Mouse (Mus musculus): ENCODE data around the gene Gm20388.

Gm20388 gene

DNA sequence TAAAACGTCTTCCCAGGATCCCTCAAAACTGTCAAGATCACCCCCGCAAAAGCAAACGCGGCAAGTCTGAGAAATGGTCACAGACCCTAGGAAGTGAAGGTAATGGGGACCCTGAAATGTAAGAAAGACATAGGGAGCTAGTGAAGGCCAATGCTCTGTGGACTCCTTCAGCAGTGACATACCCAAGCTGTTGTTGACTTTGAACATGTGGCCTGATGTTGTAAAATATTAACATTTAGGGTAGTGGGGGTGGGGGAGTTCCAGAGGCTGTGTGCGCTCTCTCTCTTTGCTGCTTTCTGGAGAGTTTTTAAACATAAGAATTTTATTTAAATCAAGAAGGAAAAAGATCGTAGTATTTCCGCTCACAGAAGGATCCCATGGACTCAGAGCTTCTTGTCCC lies 3772.7 kb downstream of the Gm20388 start:
- in situ Hi-C loops (cut with MboI, MseI) = no loop called here

DNA sequence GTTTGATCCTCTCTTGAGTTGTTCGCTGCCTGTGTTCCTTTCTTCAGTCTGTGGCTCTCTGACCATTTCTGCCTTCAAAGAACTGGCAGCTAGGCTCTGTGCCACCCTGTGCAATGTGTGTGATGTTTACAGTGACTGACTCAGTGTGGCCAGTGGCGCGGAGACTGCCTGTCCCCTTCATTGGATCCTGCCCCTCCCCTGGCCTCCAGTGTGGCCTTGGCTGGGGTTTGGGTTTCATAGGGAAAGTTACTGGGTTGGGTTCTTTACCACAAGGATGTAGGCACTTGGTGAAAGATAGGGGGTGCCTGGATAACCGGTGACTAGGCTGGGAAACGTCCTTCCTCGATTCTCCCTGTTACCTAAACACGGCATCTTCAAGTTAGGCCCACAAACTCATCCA lies 3774.2 kb downstream of the Gm20388 start:
- in situ Hi-C loops (cut with MboI, MseI) = no loop called here

DNA sequence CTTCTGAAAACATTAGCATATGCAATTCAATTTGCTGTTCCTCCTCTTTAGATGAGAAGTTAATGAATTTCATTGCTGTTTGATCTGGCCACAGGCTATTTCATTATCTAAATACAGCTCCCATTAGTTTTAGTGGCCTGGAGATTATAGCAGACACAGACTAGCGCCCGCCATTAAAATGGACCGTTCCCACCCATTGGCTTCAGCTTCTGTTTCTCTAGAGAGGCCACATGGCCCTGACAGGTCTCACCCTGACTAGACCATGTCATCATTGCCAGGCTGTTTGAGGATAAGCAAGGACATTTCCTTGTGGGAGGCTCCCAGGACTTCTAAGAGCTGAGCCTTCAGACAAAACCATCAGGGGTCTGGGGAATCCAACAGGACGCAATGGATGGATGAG lies 3774.8 kb downstream of the Gm20388 start:
- in situ Hi-C loops (cut with MboI, MseI) = no loop called here

DNA sequence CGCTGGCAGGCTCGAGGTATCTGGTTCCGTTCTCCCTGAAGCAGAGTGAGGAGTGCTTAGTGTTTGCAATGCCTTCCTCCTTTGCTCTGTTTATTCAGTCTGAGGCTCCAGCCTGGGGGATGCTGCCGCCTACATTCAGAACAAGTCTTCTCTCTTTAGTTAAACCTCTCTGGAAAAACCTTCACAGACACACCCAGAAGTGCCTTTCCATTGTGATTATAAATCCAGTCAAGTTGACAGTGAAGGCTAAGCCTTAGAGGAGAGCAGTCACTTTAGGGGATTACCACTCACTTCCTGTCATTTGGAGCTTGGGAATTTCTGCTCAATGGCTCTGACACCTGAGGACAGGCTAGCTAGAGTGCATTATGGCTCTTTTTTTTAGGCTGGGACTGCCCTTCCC lies 3777.2 kb downstream of the Gm20388 start:
- in situ Hi-C loops (cut with MboI, MseI) = no loop called here

DNA sequence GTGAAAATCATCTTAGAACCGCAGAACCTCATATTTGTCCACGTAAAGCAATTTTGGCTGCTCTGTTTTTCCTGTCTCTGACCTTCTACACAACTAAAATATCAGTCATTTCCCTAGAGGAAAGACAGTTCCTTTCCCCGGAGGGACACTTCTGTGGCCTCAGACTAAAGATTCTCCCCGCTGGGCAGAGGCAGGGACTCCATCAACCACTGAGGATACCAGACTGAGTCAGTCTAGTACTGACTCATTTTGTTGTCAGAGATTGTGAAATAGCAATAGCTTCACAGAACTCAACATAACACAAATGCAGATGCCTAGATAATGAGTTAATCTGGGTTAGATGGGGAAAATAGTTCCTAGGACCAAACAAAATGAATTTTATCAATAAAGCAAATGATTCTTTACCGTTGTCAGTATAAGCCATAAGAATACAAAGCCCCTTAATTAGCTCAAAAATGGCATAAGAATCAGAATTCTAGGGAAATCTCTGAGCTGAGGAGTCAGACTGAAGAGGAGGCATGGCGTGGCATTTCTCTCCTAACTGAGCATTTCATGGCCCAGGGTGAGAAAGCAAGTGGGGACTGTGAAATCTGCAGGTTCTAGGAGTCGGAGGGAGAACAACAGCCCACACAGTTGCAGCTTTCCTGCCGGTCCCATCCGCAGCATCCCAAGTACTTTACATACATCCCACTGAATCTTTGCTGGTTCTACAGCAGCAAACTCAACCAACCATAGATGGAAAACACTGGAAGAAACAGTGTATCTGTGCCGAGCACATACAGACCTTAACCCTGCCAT lies 3781.7 kb downstream of the Gm20388 start:
- in situ Hi-C loops (cut with MboI, MseI) = no loop called here

- in situ Hi-C loops (cut with MboI, MseI) = no loop called here
Observed at GRCm38 (mm10) chr8:123696167-123696566, 3785.5 kb downstream of the Gm20388 start.

DNA sequence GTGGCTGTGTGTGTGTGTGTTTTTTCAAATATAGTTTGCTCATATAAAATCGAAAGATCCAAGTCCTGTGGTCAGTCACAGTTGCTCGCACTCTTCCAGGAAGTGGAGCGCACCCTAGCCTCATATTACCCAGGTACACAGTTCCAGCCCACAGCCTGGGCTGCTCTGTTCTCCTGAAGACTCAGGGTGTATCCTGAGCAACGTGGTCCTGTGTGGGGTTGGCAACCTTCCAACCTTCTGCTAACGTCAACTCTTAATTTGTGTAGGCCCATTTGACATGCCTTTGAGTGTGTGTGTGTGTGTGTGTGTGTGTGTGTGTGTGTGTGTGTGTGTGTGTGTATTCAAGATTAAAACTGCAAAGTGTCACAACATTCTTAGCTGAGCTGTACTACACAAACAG lies 3786.7 kb downstream of the Gm20388 start:
- in situ Hi-C loops (cut with MboI, MseI) = no loop called here

DNA sequence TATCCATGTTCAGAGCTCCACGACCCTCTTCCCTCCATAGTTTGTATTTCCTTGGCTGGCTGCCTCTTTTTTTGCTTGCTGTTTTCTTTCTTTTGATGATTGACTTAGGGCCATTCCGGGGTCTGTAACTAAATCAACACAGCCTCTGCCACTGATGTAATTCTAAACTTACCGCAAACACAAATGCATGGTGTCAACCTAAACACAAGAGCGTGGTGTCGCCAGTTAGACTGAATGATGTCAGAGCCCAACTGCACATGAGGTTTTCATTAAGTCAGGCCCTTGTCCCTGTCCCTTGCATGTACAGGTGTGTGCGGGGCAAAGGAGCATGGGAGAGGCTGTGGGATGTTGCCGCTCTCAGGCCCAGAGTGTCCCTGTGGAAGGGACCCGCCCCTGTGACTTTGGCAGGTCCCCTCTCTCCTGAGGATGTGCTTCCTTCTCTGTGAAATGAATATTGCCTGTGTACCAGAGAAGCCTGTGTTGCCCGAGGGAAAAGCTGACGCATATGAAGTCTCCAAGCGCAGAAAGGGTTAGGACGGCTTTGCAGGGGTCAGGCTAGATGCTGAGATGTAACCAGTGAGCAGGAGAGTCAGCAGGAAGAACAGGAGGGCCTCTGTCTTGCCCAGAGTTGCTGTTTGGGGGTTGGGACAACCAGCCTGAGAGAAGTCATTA lies 3789.9 kb downstream of the Gm20388 start:
- in situ Hi-C loops (cut with MboI, MseI) = no loop called here

DNA sequence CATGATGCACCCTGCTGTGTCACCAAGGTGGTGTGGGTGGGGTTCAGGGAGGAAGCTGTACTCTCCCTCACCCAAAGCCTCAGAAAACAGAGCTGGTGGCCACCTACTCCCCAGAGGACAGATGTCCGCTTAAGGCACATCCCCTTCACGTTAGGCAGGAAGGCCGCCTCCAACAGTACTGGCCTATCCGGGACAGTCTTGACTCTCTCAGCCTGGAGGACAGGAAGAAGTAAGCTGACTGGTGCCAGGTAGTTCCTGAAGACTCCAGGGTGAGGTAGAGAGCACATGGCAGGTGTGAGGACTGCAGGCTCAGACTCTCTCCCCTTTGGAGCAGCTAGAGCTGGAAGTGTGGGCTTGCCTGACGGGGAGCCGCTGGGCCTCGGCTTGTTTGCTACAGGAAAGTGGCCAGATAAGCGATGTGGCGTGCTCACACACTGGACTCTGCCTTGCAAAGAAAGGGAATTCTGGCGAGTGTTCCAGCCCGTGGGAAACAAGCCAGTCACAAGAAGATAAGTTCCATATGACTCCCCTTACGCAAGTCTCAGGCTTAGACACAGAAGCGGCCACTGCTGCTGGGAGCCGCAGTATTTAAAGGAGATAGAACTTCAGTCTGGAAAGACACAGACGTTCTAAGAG lies 3791.4 kb downstream of the Gm20388 start:
- in situ Hi-C loops (cut with MboI, MseI) = no loop called here

- in situ Hi-C loops (cut with MboI, MseI) = no loop called here
Observed at GRCm38 (mm10) chr8:123705376-123705775, 3794.7 kb downstream of the Gm20388 start.

DNA sequence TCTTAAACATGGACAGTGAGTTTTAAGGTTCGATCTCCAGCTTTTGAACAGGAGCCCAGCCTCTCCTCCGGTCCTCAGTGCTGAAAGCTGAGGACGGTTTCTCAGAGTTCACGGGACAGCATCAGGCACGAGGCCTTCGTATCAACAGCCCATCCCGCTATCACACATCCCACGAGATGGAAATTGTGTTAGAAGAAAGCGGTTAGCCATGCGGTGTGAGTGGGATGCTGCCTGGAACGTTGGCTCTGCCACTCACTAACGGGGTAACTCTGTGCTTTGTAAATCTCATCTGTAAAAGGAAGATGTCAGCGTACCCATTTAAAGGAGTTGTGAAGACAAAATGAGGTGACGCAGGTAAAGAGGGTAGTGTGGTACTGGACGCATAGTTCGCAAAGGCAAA lies 3796.5 kb downstream of the Gm20388 start:
- in situ Hi-C loops (cut with MboI, MseI) = no loop called here

GRCm38 (mm10) chr8:123708729-123709128 lies 3798.1 kb downstream of the Gm20388 start:
- in situ Hi-C loops (cut with MboI, MseI) = no loop called here

- in situ Hi-C loops (cut with MboI, MseI) = no loop called here
Observed at GRCm38 (mm10) chr8:123710335-123710734, 3799.7 kb downstream of the Gm20388 start.

DNA sequence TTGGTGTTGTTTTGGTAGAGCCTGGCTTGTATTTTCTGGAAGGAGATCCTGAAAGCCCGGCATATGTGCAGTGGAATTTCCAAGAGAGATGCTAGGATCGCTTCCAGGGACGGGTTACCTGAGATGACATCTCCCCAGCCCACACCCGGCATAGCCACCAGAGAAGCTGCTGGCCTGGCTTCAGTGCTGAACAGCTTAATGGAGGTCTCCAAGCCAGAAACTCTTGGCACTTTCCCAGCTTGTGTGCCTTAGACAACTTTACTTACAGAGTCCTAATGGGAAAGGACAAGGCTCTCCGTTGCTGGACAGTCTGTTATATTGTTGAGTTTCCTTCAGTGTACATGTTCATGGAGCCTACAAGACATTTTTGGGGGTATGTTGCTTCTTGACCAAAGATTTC lies 3803.8 kb downstream of the Gm20388 start:
- in situ Hi-C loops (cut with MboI, MseI) = no loop called here

DNA sequence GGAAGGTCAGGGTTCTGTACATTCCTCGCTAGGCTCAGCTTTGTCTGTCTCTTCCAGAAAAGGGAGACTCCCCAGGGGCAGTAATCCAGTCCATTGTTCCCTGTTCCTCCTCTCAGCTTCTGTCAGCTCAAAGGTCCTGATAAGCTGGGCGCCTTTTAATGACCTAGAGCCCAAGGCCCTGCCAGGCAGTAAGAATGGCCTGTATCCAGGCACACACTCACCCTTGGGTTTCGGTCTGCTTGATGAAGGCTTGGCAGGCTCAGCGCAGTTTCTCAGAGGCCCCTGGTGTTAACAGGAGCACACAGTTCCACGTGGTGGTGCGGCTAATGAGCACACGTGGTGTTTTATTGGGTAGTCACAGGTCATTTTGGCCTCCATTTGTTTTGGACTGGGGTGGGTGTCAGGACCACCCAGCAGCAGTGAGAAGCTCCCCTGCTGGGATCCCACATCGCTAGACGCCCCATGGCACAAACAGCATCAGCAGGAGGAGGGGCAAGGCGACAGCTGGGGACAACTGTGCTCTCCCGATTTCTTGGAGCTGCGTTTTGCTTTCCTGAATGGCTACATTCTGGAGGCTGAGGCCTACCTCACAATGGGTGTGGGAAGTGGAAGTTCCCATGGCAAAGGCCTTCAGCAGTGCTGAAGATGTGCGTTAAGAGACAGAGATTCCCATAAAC lies 3805.4 kb downstream of the Gm20388 start:
- in situ Hi-C loops (cut with MboI, MseI) = no loop called here

GRCm38 (mm10) chr8:123717104-123717503 lies 3806.5 kb downstream of the Gm20388 start:
- in situ Hi-C loops (cut with MboI, MseI) = no loop called here

GRCm38 (mm10) chr8:123717516-123718490 lies 3807.2 kb downstream of the Gm20388 start:
- in situ Hi-C loops (cut with MboI, MseI) = no loop called here

- in situ Hi-C loops (cut with MboI, MseI) = no loop called here
Observed at GRCm38 (mm10) chr8:123718752-123719151, 3808.1 kb downstream of the Gm20388 start.

DNA sequence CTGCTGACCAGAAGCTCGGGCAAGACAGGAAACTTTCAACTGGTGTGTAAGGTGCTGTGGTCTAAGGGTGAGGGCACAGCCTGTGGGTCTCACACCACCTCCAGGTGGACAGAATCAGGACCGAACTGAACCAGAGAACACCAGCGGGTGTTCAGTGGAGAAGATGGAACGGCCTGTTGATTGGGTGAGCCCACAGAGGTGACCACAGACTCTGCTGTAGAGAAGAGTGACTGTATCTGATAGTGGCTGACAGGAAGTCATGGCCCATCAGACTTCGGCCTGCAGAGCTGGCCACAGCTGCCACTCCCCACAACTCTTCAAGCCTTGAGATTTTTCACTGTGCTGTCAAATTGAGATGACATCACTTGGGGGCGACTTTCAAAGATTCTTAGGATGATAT lies 3808.6 kb downstream of the Gm20388 start:
- in situ Hi-C loops (cut with MboI, MseI) = no loop called here

DNA sequence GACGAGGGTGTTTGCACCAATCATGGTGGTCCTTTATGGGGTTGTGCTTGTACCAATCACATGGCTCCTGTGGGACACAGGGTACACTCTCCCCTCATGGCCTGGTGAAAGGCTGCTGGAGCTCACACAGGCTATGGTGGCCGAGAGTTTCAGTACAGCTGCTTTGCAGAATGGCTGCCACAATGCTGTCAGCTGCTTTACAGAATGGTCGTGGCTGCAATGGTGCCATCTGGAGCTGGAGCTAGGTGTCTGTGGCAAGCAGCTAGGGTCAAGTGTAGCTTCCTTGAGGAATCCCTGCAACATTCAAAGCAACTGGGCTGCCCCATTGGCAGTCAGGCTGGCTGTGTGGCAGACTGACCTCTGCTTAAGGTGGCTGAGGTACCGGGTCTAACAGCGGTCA lies 3809.2 kb downstream of the Gm20388 start:
- in situ Hi-C loops (cut with MboI, MseI) = no loop called here

- in situ Hi-C loops (cut with MboI, MseI) = no loop called here
Observed at GRCm38 (mm10) chr8:123720471-123721001, 3809.9 kb downstream of the Gm20388 start.

All from T-helper 1 cell (primary cell).